In genomic region chr16:10026741-10027140, GRCm38 (mm10) we compare ENCODE assay signal across 25 mouse cellular contexts. TPM values are rescaled to one million over a fixed set of nuclear protein-coding genes. Genes with fewer than 3 reads are reported as not detected.
DNase-seq lines count a peak whose midpoint lies in the region; ATAC-seq lines count a peak whose summit lies in the region.
"Had no signal": no experiment of that assay in that cellular context is flagged by ENCODE, and none has a peak within 500 bp of the region (broad histone marks: within the 10 kb centered on the region; RNA-seq: fewer than 3 reads in every experiment).

No protein-coding gene starts in this region.

- H3K4me1 ChIP-seq in heart, embryonic 11.5 days (ENCODE audit: control insufficient read depth, insufficient read depth, low read length), result no peaks in the 10 kb centered on the region
- H3K4me1 ChIP-seq in limb, embryonic 10.5 days, result peaks cover 9% of the 10 kb centered on the region; the same call in 1 of the 2 replicates
- H3K4me1 ChIP-seq: embryonic facial prominence, embryonic 12.5 days; forebrain, embryonic 13.5 days; forebrain, embryonic 15.5 days had no signal

- no peak overlapping the region for H3K27ac ChIP-seq in heart, embryonic 11.5 days (ENCODE audit: low read depth, low read length)
- no peak overlapping the region for H3K27ac ChIP-seq in limb, embryonic 10.5 days
- H3K27ac ChIP-seq: embryonic facial prominence, embryonic 12.5 days; forebrain, embryonic 13.5 days; forebrain, embryonic 15.5 days had no signal

- 67% methylated on average over 6 of the region's 6 CpGs for WGBS in heart, embryonic 11.5 days (ENCODE audit: insufficient replicate concordance)
- 81% methylated on average over 6 of the region's 6 CpGs for WGBS in limb, embryonic 10.5 days

- no peaks in the 10 kb centered on the region for H3K36me3 ChIP-seq in heart, embryonic 11.5 days (ENCODE audit: control insufficient read depth, insufficient read depth, low read length)
- no peaks in the 10 kb centered on the region for H3K36me3 ChIP-seq in limb, embryonic 10.5 days
- H3K36me3 ChIP-seq: embryonic facial prominence, embryonic 12.5 days; forebrain, embryonic 15.5 days; G1E had no signal

- no peak overlapping the region for H3K4me3 ChIP-seq in heart, embryonic 11.5 days (ENCODE audit: low read depth, low read length)
- no peak overlapping the region for H3K4me3 ChIP-seq in limb, embryonic 10.5 days
- H3K4me3 ChIP-seq: embryonic facial prominence, embryonic 12.5 days; forebrain, embryonic 13.5 days; forebrain, embryonic 15.5 days had no signal

- H3K9ac ChIP-seq in heart, embryonic 11.5 days (ENCODE audit: low read depth, low read length), result no peak overlapping the region
- H3K9ac ChIP-seq: embryonic facial prominence, embryonic 12.5 days; forebrain, embryonic 13.5 days; forebrain, embryonic 15.5 days; forebrain, postnatal 0 days had no signal

- H3K27me3 ChIP-seq in heart, embryonic 11.5 days (ENCODE audit: control insufficient read depth, insufficient read depth, low read length), result no peaks in the 10 kb centered on the region
- H3K27me3 ChIP-seq in limb, embryonic 10.5 days (ENCODE audit: low read depth, poor library complexity, severe bottlenecking), result no peaks in the 10 kb centered on the region
- H3K27me3 ChIP-seq: embryonic facial prominence, embryonic 12.5 days; forebrain, embryonic 13.5 days; forebrain, embryonic 15.5 days; Patski had no signal

- H3K9me3 ChIP-seq in heart, embryonic 11.5 days (replicated peaks; ENCODE audit: control insufficient read depth, low read length), result no peaks in the 10 kb centered on the region
- no peaks in the 10 kb centered on the region for H3K9me3 ChIP-seq in limb, embryonic 10.5 days (replicated peaks)
- H3K9me3 ChIP-seq: embryonic facial prominence, embryonic 12.5 days; forebrain, embryonic 13.5 days; forebrain, embryonic 15.5 days; G1E had no signal

- DNase-seq in heart, adult 11 months, result peak; percentile 59
- peak; percentile 32 for DNase-seq in ES-CJ7 (ENCODE audit: low read depth, low spot score)
- DNase-seq in R1 (ENCODE audit: low read depth, low spot score), result peak; percentile 79
- peak; percentile 5 for DNase-seq in limb, embryonic 10.5 days (ENCODE audit: low spot score)
- no peak for DNase-seq in cerebellum, postnatal 36 days
- no peak for DNase-seq in urinary bladder, postnatal 4 days (ENCODE audit: low spot score in 2 of 2)
- DNase-seq: adrenal gland, adult 8-10 months; adrenal gland, postnatal 14 days; adrenal gland, postnatal 36 days; B cell, adult 2 months; cerebellum, adult 11-12 months; cerebellum, adult 2 months; cerebellum, adult 9-10 months; cerebellum, postnatal 10 days; cerebellum, postnatal 25 days; embryo, embryonic 11 days; forebrain, postnatal 0 days had no signal

- no peak for ATAC-seq in heart, embryonic 11.5 days (replicated peaks; ENCODE audit: insufficient number of reproducible peaks, low FRiP score, low TSS enrichment)
- ATAC-seq: activated CD4-positive, CD25-positive, alpha-beta regulatory T cell, adult 4 months; CD4-positive, CD25-positive, alpha-beta regulatory T cell, adult 4 months; forebrain, embryonic 13.5 days; forebrain, embryonic 15.5 days; forebrain, postnatal 0 days; Patski had no signal

- H3K4me2 ChIP-seq in heart, embryonic 11.5 days, result no peak overlapping the region
- H3K4me2 ChIP-seq: embryonic facial prominence, embryonic 12.5 days; forebrain, embryonic 13.5 days; forebrain, embryonic 15.5 days had no signal

RNA-seq across cellular contexts. Expression of gene Grin2a, which starts 31.4 kb away (rescaled TPM):
- 0.19 and 0.59 TPM in 2 replicates for polyA plus RNA-seq in heart, embryonic 11.5 days (2014; fragmentation: Nextera tagmentation; extraction: Ambion mirVana)
- 0.05 TPM in 1 of 2 replicates, not detected in the other for polyA plus RNA-seq in limb, embryonic 10.5 days (2016; fragmentation: Nextera tagmentation; extraction: Ambion mirVana)
- polyA plus RNA-seq: activated CD4-positive, CD25-positive, alpha-beta regulatory T cell, adult 4 months; CD4-positive, CD25-positive, alpha-beta regulatory T cell, adult 4 months; G1E had no signal

Comparison
In these comparisons a context has a peak if more than half of its experiments do, and no peak if none do; other contexts are left out.
1. DNase-seq: peak in heart, adult 11 months (single experiment), ES-CJ7 (single experiment), R1 (single experiment) and limb, embryonic 10.5 days (single experiment); none in cerebellum, postnatal 36 days (0 of 2) and urinary bladder, postnatal 4 days (0 of 2).